Mouse (Mus musculus) testis, adult 2 months (tissue): ENCODE data around the gene Ccdc194. TPM values are rescaled to one million over a fixed set of nuclear protein-coding genes. Genes with fewer than 3 reads are reported as not detected.

Experiments
- H3K27ac ChIP-seq: fragments of 200-500 bp; 2 replicates; pipeline ENCODE4 v1.5.1; 2012; ENCODE audit warnings: low read depth, low read length; ENCODE audit not compliant: control insufficient read depth, insufficient read depth
- H3K27me3 ChIP-seq: fragments of 200-500 bp; 2 replicates; pipeline ENCODE4 v1.6.1; 2012; ENCODE audit warnings: mild to moderate bottlenecking, low read length, moderate library complexity; ENCODE audit not compliant: control insufficient read depth, insufficient read depth
- H3K36me3 ChIP-seq: fragments of 200-500 bp; 2 replicates; pipeline ENCODE4 v1.6.1; 2012; ENCODE audit warnings: mild to moderate bottlenecking, low read length; ENCODE audit not compliant: control insufficient read depth, insufficient read depth
- H3K4me1 ChIP-seq: fragments of 200-500 bp; 2 replicates; pipeline ENCODE4 v1.6.1; 2012; ENCODE audit warnings: low read length; ENCODE audit not compliant: control insufficient read depth, insufficient read depth
- H3K4me3 ChIP-seq: fragments of 200-500 bp; 2 replicates; pipeline ENCODE4 v1.5.1; 2012; ENCODE audit warnings: low read depth, mild to moderate bottlenecking, low read length, moderate library complexity, mixed read lengths; ENCODE audit not compliant: control insufficient read depth
- CTCF ChIP-seq: fragments of 200-500 bp; IDR thresholded peaks from 2 replicates; pipeline ENCODE4 v1.5.1; 2012; ENCODE audit warnings: low read depth, mild to moderate bottlenecking, inconsistent platforms, low read length, moderate library complexity; ENCODE audit not compliant: control insufficient read depth, insufficient read depth, insufficient replicate concordance
- POLR2A ChIP-seq: fragments of 200-500 bp; IDR thresholded peaks from 2 replicates; pipeline ENCODE4 v1.6.1; 2012; ENCODE audit warnings: low read depth, mild to moderate bottlenecking, inconsistent platforms, low read length, moderate library complexity; ENCODE audit not compliant: control insufficient read depth
- polyA plus RNA-seq: library from polyadenylated mRNA; depleted of rRNA; stranded (reverse); fragments of >200 nt; gene quantifications from 2 replicates; pipeline ENCODE4 v1.2.3, GENCODE M21; 2012

The Ccdc194 gene
- polyA plus RNA-seq, 1 experiment = 0.05 TPM

DNA sequence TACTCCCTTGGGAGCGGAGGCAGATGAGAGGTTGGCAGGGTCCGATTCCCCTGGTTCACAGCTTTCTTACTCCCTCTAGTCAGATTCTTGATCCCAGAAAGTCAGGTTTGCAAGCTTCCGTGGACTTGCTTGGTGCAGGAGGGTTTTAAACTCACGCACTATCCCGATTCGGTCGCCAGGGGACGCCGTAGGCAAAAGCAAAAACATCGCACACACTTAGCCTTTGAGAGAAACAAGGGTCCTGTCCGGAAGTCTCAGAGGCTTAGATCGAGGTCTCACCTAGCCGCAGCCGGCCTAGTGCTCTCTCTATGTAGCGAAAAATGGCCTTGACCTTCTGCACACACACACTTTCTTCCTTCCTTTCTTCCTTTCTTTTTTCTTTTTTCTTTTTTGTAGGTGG lies 35.9 kb upstream of the Ccdc194 start:
- no peak for TF ChIP-seq POLR2A
- TF ChIP-seq CTCF = peak; percentile 86; the same call in 1 of the 2 replicates
- no peaks in the 10 kb centered on the region for H3K36me3 ChIP-seq
- no peak overlapping the region for H3K4me3 ChIP-seq
- peaks cover 18% of the 10 kb centered on the region for H3K4me1 ChIP-seq
- no peak overlapping the region for H3K27ac ChIP-seq
- no peaks in the 10 kb centered on the region for H3K27me3 ChIP-seq

DNA sequence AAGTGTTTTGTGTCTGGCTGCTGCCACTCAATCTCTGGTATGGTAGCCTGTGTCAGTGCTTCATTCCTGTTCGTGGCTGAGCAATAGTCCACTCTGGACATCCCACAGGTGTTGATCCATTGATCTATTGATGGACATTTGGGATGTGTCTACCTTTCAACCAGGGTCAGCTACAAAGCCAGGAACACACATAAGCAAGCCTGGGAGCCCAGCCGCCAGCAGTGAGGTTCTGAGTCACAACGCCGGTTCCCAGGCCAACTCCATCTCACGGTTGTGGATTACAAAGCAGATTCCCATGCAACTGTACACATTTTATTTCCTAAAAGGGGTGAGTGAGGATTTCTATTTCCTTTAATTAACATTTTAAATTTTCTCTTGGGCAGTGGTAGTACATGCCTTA lies 35.3 kb upstream of the Ccdc194 start:
- TF ChIP-seq CTCF (no peak), POLR2A (no peak)
- H3K36me3 ChIP-seq = no peaks in the 10 kb centered on the region
- H3K27ac ChIP-seq = no peak overlapping the region
- H3K27me3 ChIP-seq = no peaks in the 10 kb centered on the region
- H3K4me1 ChIP-seq = peaks cover 18% of the 10 kb centered on the region
- no peak overlapping the region for H3K4me3 ChIP-seq

GRCm38 (mm10) chr8:71560071-71560470 lies 34.6 kb upstream of the Ccdc194 start:
- Histone ChIP-seq H3K4me1 (peaks cover 18% of the 10 kb centered on the region), H3K4me3 (no peak overlapping the region), H3K36me3 (no peaks in the 10 kb centered on the region), H3K27me3 (no peaks in the 10 kb centered on the region), H3K27ac (no peak overlapping the region)
- TF ChIP-seq CTCF = no peak
- TF ChIP-seq POLR2A = no peak

DNA sequence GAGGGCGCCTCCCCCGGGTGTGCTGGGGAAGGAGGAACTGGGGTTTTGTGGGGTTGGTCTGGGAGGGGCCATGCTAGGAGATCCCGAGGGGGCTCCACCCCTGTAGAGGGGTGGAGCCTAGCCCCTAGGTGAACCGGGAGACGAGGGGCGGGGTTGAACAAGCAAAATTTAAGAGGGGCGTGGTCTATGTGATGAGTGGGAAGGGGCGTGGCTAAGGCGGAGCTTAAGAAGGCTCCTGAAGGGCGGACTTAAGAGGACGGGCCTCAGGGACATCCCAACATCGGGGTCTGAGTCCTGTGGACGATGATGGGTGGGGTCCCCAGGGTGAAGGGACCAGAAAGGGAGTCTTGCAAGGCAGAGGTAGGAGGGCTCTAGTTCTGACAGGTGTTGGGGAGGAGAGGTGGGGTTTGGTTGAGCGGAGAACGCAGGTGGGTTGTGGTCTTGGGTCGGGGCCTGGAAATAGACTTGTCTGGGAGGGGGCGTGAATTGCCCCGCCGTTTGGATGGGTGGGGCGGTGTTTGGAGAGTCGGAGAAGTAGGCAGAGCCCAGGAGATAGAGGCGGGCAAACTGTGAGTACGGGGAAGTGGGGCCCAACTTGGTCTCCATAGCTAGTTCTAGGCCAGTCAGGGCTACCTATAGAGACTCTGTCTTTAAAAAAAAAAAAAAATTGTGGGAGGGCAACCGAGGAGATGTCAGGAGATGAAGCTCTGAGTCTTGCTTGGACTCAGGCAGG lies 33.6 kb upstream of the Ccdc194 start:
- H3K27ac ChIP-seq = no peak overlapping the region
- H3K4me1 ChIP-seq = peaks cover 21% of the 10 kb centered on the region
- peak overlapping the region; percentile 40 for H3K4me3 ChIP-seq
- H3K36me3 ChIP-seq = no peaks in the 10 kb centered on the region
- no peak for TF ChIP-seq CTCF
- H3K27me3 ChIP-seq = no peaks in the 10 kb centered on the region

DNA sequence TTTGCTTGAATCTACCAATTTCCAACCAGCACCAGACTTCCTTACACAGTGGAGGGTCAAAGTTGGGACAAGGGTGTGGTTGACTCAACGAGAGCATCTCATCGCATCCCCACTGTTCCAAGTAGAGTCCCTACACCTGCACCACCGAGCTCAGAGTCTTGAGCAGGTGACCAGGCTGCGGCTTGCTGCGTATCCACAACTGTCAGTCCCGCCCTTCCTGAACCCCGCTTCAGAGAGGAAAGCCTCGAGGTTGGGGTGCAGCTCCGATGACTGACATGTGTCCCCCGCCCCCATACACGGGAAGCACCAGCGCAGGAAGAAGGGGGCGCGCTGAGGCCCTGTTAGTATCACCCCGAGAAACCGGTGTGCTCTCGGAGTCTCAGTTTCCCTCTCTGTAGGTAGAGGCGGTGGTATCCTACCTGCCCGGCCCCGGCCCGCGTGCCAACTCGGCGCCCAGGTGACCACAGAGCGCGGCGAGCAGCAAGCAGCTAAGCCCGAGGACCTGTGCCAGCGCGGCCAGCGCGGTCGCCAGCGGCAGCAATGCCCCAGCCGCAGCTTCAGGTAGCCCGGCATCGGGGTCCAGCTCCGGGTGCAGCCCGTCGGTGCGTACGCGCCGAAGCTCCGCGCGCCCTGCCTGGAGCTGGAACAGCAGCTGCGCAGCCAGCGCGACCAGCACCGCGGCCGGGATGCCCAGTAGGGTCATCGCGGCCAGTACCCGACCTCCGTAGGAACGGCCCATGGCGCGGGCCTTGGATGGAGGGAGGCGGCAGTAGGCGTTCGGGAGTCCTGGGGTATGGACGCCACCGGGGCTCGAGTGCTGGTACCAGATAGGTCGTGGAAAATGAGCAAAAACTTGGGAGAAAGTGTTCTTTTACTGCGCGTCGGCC lies 32.8 kb upstream of the Ccdc194 start, which contains the start of gene Tmem221:
Gene Tmem221 (minus strand): TSS at position 801 of the 887 bp plus-strand sequence.
- no peak within 1 kb of the TSS for H3K27ac ChIP-seq
- peaks cover 22% of the 10 kb centered on the region for H3K4me1 ChIP-seq
- H3K4me3 ChIP-seq = peak within 1 kb of the TSS; percentile 40
- TF ChIP-seq POLR2A (no peak), CTCF (no peak)
- H3K27me3 ChIP-seq = no peaks in the 10 kb centered on the region
- H3K36me3 ChIP-seq = no peaks in the 10 kb centered on the region

- Histone ChIP-seq H3K4me1 (peaks cover 13% of the 10 kb centered on the region), H3K27me3 (no peaks in the 10 kb centered on the region), H3K36me3 (no peaks in the 10 kb centered on the region), H3K27ac (no peak overlapping the region), H3K4me3 (peak overlapping the region; percentile 27; the same call in 1 of the 2 replicates)
- TF ChIP-seq CTCF (no peak), POLR2A (no peak)
These were observed 29.1 kb upstream of the Ccdc194 start for GRCm38 (mm10) chr8:71554644-71555043.

DNA sequence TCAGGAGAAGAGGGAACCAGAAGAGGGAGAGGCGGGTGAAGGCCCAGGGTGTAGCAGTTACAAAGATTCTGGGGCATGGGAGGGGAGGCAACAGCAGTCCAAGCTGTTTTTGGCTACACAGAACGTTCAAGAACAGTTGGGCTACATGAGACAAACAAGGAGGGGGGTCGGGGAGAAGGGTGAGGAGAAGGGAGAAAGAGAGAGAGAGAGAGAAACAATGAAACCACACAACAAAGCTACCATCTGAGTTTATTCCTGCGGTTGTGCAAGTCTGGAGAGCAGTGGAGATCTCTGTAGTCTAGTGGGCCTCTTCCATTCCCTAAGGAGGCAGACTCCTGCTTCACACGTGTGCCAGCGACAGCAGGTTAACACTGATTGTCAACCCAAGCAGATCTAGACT lies 28.5 kb upstream of the Ccdc194 start:
- Histone ChIP-seq H3K36me3 (no peaks in the 10 kb centered on the region), H3K4me1 (peaks cover 10% of the 10 kb centered on the region), H3K27me3 (no peaks in the 10 kb centered on the region), H3K27ac (no peak overlapping the region), H3K4me3 (peak overlapping the region; percentile 27; the same call in 1 of the 2 replicates)
- TF ChIP-seq CTCF = no peak
- TF ChIP-seq POLR2A = no peak
